Comparison of ENCODE assay signal across 22 mouse cellular contexts in the genomic region with DNA sequence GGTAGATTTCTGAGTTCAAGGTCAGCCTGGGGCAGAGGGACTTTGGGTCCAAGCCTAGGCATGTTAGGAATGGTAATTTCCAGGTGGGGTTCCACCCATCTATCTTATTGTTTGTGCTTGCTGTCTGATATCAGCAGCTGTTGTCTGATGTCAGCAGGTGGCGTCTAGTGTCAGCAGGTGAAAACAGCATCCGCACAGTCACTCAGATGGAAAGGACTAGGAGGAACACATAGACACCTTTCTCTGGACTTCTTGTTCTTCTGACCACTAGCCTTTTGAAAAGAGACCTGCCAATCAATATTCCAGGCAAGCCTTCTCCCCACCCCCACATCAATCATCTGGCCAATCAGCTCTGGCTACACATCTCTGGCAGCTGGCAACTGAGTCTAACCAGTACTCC.
DNase-seq lines count a peak whose midpoint lies in the region; ATAC-seq and TF ChIP-seq lines count a peak whose summit lies in the region.
"Had no signal": no experiment of that assay in that cellular context is flagged by ENCODE, and none has a peak within 500 bp of the region (broad histone marks: within the 10 kb centered on the region; RNA-seq: fewer than 3 reads in every experiment).

No protein-coding gene starts in this region.

- TF ChIP-seq POLR2A in kidney, adult 2 months (IDR thresholded peaks at IDR 0.05; ENCODE audit: low read depth, low read length) = no peak

- TF ChIP-seq CTCF in kidney, adult 2 months (conservative IDR thresholded peaks at IDR 0.05; ENCODE audit: insufficient read depth, insufficient read length, low read depth, low read length) = 0 out of 2 replicates have a peak, but pooled peaks have one; percentile 13

- peaks cover 4% of the 10 kb centered on the region; the same call in 1 of the 2 replicates for H3K4me1 ChIP-seq in kidney, adult 2 months (ENCODE audit: control insufficient read depth, insufficient read depth, low read length)
- H3K4me1 ChIP-seq in midbrain, embryonic 11.5 days (ENCODE audit: control insufficient read depth, insufficient read depth, low read length) = no peaks in the 10 kb centered on the region
- H3K4me1 ChIP-seq in midbrain, embryonic 10.5 days = no peaks in the 10 kb centered on the region
- H3K4me1 ChIP-seq in neural tube, embryonic 15.5 days = no peaks in the 10 kb centered on the region
- H3K4me1 ChIP-seq: embryonic facial prominence, embryonic 10.5 days; forebrain, embryonic 13.5 days; forebrain, embryonic 15.5 days had no signal

- H3K36me3 ChIP-seq in kidney, adult 2 months (ENCODE audit: control insufficient read depth, insufficient read depth, low read length) = no peaks in the 10 kb centered on the region
- no peaks in the 10 kb centered on the region for H3K36me3 ChIP-seq in midbrain, embryonic 11.5 days (ENCODE audit: control insufficient read depth, insufficient read depth, low read length)
- H3K36me3 ChIP-seq in midbrain, embryonic 10.5 days = no peaks in the 10 kb centered on the region
- no peaks in the 10 kb centered on the region for H3K36me3 ChIP-seq in neural tube, embryonic 15.5 days
- H3K36me3 ChIP-seq: embryonic facial prominence, embryonic 10.5 days; embryonic facial prominence, embryonic 12.5 days; forebrain, embryonic 15.5 days had no signal

- no peak overlapping the region for H3K9ac ChIP-seq in midbrain, embryonic 11.5 days (ENCODE audit: low read length)
- H3K9ac ChIP-seq in neural tube, embryonic 15.5 days (replicated peaks) = no peak overlapping the region
- H3K9ac ChIP-seq: embryonic facial prominence, embryonic 12.5 days; forebrain, embryonic 13.5 days; forebrain, embryonic 15.5 days; forebrain, postnatal 0 days had no signal

- ATAC-seq in midbrain, embryonic 11.5 days (ENCODE audit: low FRiP score) = no peak
- no peak for ATAC-seq in neural tube, embryonic 15.5 days (ENCODE audit: low FRiP score)
- ATAC-seq: forebrain, embryonic 13.5 days; forebrain, embryonic 15.5 days; forebrain, postnatal 0 days had no signal

- 84% methylated on average over 2 of the region's 2 CpGs for WGBS in kidney, adult 2 months
- 86% methylated on average over 2 of the region's 2 CpGs for WGBS in midbrain, embryonic 11.5 days
- WGBS in midbrain, embryonic 10.5 days = 85% methylated on average over 2 of the region's 2 CpGs
- WGBS in neural tube, embryonic 15.5 days = 82% methylated on average over 2 of the region's 2 CpGs

- H3K4me3 ChIP-seq in kidney, adult 2 months (ENCODE audit: insufficient read depth, low read depth, low read length) = no peak overlapping the region
- no peak overlapping the region for H3K4me3 ChIP-seq in midbrain, embryonic 11.5 days (ENCODE audit: low read depth, low read length)
- no peak overlapping the region for H3K4me3 ChIP-seq in midbrain, embryonic 10.5 days
- no peak overlapping the region for H3K4me3 ChIP-seq in neural tube, embryonic 15.5 days (replicated peaks)
- H3K4me3 ChIP-seq: embryonic facial prominence, embryonic 10.5 days; embryonic facial prominence, embryonic 12.5 days; forebrain, embryonic 13.5 days; forebrain, embryonic 15.5 days had no signal

- H3K9me3 ChIP-seq in midbrain, embryonic 11.5 days (ENCODE audit: control insufficient read depth, low read length) = no peaks in the 10 kb centered on the region
- H3K9me3 ChIP-seq in midbrain, embryonic 10.5 days (replicated peaks) = no peaks in the 10 kb centered on the region
- no peaks in the 10 kb centered on the region for H3K9me3 ChIP-seq in neural tube, embryonic 15.5 days (replicated peaks)
- H3K9me3 ChIP-seq: embryonic facial prominence, embryonic 10.5 days; embryonic facial prominence, embryonic 12.5 days; forebrain, embryonic 13.5 days; forebrain, embryonic 15.5 days had no signal

- no peak overlapping the region for H3K4me2 ChIP-seq in midbrain, embryonic 11.5 days
- no peak overlapping the region for H3K4me2 ChIP-seq in neural tube, embryonic 15.5 days
- H3K4me2 ChIP-seq: embryonic facial prominence, embryonic 12.5 days; forebrain, embryonic 13.5 days; forebrain, embryonic 15.5 days had no signal

- H3K27me3 ChIP-seq in kidney, adult 2 months (replicated peaks; ENCODE audit: control insufficient read depth, insufficient read depth, low read length) = no peaks in the 10 kb centered on the region
- no peaks in the 10 kb centered on the region for H3K27me3 ChIP-seq in midbrain, embryonic 11.5 days (ENCODE audit: control insufficient read depth, insufficient read depth, low read length)
- no peaks in the 10 kb centered on the region for H3K27me3 ChIP-seq in midbrain, embryonic 10.5 days (ENCODE audit: low read depth, poor library complexity, severe bottlenecking)
- no peaks in the 10 kb centered on the region for H3K27me3 ChIP-seq in neural tube, embryonic 15.5 days (replicated peaks)
- H3K27me3 ChIP-seq: embryonic facial prominence, embryonic 12.5 days; forebrain, embryonic 13.5 days; forebrain, embryonic 15.5 days had no signal

- DNase-seq in kidney, adult 2 months = no peak
- DNase-seq in kidney, postnatal 25 days = no peak
- peak; percentile 78 for DNase-seq in midbrain, embryonic 11.5 days (ENCODE audit: low spot score, missing footprints)
- no peak for DNase-seq in midbrain, embryonic 10.5 days (ENCODE audit: low spot score)
- DNase-seq in ES-CJ7 (ENCODE audit: low read depth, low spot score) = peak; percentile 72
- DNase-seq in ZHBTc4 (ENCODE audit: low read depth, low spot score) = peak; percentile 63
- no peak for DNase-seq in left cerebral cortex, adult 9 months (ENCODE audit: low spot score in 2 of 2)
- DNase-seq: adrenal gland, adult 2 months; adrenal gland, postnatal 10 days; adrenal gland, postnatal 25 days; cerebellum, adult 11 months; cerebellum, adult 18-20 months; cerebellum, adult 8-10 months; cerebellum, adult 9-11 months; cerebellum, postnatal 14 days; cerebellum, postnatal 36 days; forebrain, postnatal 0 days had no signal

- no peak overlapping the region for H3K27ac ChIP-seq in kidney, adult 2 months (ENCODE audit: insufficient read depth, low read depth, low read length)
- no peak overlapping the region for H3K27ac ChIP-seq in midbrain, embryonic 11.5 days (ENCODE audit: low read depth, low read length)
- no peak overlapping the region for H3K27ac ChIP-seq in midbrain, embryonic 10.5 days (replicated peaks)
- H3K27ac ChIP-seq in neural tube, embryonic 15.5 days (replicated peaks) = no peak overlapping the region
- H3K27ac ChIP-seq: embryonic facial prominence, embryonic 10.5 days; embryonic facial prominence, embryonic 12.5 days; forebrain, embryonic 13.5 days; forebrain, embryonic 15.5 days had no signal

Comparison
In these comparisons a context has a peak if more than half of its experiments do, and no peak if none do; other contexts are left out.
1. DNase-seq: peak in midbrain, embryonic 11.5 days (single experiment), ES-CJ7 (single experiment) and ZHBTc4 (single experiment); none in kidney, adult 2 months (single experiment), kidney, postnatal 25 days (0 of 2), midbrain, embryonic 10.5 days (single experiment) and left cerebral cortex, adult 9 months (0 of 2).